Mouse (Mus musculus): ENCODE results near the gene Lrch3. TPM values are rescaled to one million over a fixed set of nuclear protein-coding genes. Genes with fewer than 3 reads are reported as not detected.
A peak's percentile ranks its signal among the peaks of the same experiment; 100 is the strongest.
"Not testable (repeated sequence)": the region's sequence is repeated elsewhere in the genome, so short reads cannot be mapped to it uniquely, and the experiment has no call there.

Gene Lrch3
- total RNA-seq, 2 experiments from 2014 or later: 30.4 to 43.1 TPM

- DNase-seq: no peak
These were observed 688 bp upstream of the Lrch3 start for GRCm38 (mm10) chr16:32913212-32913611.

GRCm38 (mm10) chr16:32915292-32916068, 1.6 kb downstream of the Lrch3 start:
- no peak for DNase-seq

- DNase-seq: not testable (repeated sequence)
These were observed 12.7 kb downstream of the Lrch3 start for GRCm38 (mm10) chr16:32926629-32927028.

- DNase-seq: no peak
These were observed 13.1 kb downstream of the Lrch3 start for GRCm38 (mm10) chr16:32927044-32927443.

- no peak for DNase-seq
These were observed 16.0 kb downstream of the Lrch3 start for GRCm38 (mm10) chr16:32929918-32930317.

GRCm38 (mm10) chr16:32934470-32934869, 20.6 kb downstream of the Lrch3 start:
- no peak for DNase-seq

- no peak for DNase-seq
These were observed 21.2 kb downstream of the Lrch3 start for GRCm38 (mm10) chr16:32935088-32935487.

- DNase-seq: no peak
These were observed 23.5 kb downstream of the Lrch3 start for GRCm38 (mm10) chr16:32937358-32937757.

GRCm38 (mm10) chr16:32939301-32939700, 25.4 kb downstream of the Lrch3 start:
- DNase-seq: peak; percentile 62

GRCm38 (mm10) chr16:32939716-32940115, 25.8 kb downstream of the Lrch3 start:
- not testable (repeated sequence) for DNase-seq

GRCm38 (mm10) chr16:32941226-32941625, 27.3 kb downstream of the Lrch3 start:
- not testable (repeated sequence) for DNase-seq

- DNase-seq: no peak
These were observed 28.8 kb downstream of the Lrch3 start for GRCm38 (mm10) chr16:32942694-32943093.

GRCm38 (mm10) chr16:32945379-32945778, 31.5 kb downstream of the Lrch3 start:
- DNase-seq: no peak

GRCm38 (mm10) chr16:32948016-32948415, 34.1 kb downstream of the Lrch3 start:
- no peak for DNase-seq

GRCm38 (mm10) chr16:32948656-32949055, 34.8 kb downstream of the Lrch3 start:
- DNase-seq: no peak

GRCm38 (mm10) chr16:32949281-32949680, 35.4 kb downstream of the Lrch3 start:
- no peak for DNase-seq

GRCm38 (mm10) chr16:32951074-32951473, 37.2 kb downstream of the Lrch3 start:
- DNase-seq: no peak

GRCm38 (mm10) chr16:32953806-32954205, 39.9 kb downstream of the Lrch3 start:
- DNase-seq: no peak

- no peak for DNase-seq
These were observed 40.4 kb downstream of the Lrch3 start for GRCm38 (mm10) chr16:32954304-32954703.

- DNase-seq: no peak
These were observed 43.0 kb downstream of the Lrch3 start for GRCm38 (mm10) chr16:32956889-32957288.

- DNase-seq: no peak
These were observed 58.6 kb downstream of the Lrch3 start for GRCm38 (mm10) chr16:32972535-32972934.

GRCm38 (mm10) chr16:32973047-32973446, 59.1 kb downstream of the Lrch3 start:
- DNase-seq: no peak

- no peak for DNase-seq
These were observed 66.3 kb downstream of the Lrch3 start for GRCm38 (mm10) chr16:32980227-32980626.

- DNase-seq: no peak
These were observed 67.5 kb downstream of the Lrch3 start for GRCm38 (mm10) chr16:32981405-32981804.
